Mouse (Mus musculus) ES-E14 (cell line): Measurements from ENCODE around the gene Iqsec1.

Experiments
- MAFK ChIP-seq: IDR thresholded peaks from 2 replicates; pipeline ENCODE4 v1.6.1; 2014; ENCODE audit warnings: mild to moderate bottlenecking, low read depth, low read length, inconsistent platforms; ENCODE audit not compliant: insufficient read depth
- ZC3H11A ChIP-seq: IDR thresholded peaks from 2 replicates; pipeline ENCODE4 v1.6.1; 2012; ENCODE audit warnings: low read depth, mild to moderate bottlenecking, inconsistent platforms, low read length, borderline replicate concordance

DNA sequence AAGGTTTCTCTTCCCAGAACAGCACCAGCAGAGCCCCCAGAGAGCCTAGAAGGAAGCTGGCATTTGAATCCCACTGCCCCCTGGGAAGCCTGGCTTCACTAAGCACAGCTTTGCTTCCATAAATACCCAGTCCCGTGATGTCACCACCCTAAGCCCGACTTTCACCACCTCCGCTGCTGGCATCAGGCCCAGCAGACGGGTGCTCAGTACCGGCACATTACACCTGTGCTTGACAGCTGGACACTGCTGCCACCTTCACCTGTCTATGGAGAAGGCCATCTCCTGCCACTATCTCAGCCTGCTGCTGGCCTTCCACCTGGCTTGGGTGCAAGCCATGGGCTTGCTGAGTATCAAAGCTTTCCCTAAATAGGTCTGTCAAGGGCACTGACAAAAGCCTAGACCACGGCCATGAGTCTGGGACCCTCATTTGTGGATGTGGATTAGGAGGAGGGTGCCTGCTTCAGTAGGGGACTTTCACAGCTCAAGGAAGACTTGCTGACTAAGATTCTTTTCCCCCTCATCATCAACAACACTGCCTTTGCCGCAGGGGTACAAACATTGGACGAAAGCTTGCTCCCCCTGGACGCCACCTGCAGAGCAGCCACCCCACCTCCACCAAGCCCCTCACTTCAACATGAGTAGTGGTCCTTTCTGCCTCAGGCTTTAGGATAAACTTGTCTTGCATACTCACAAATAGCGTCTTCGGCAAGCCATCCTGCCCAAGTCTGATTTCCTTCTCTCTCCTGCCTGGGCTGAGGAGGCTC, 179.2 kb downstream of the Iqsec1 start:
- TF ChIP-seq ZC3H11A (no peak), MAFK (no peak)
